Mouse (Mus musculus) hindbrain, embryonic 13.5 days (tissue): ENCODE data around the gene Rab21. TPM values are rescaled to one million over a fixed set of nuclear protein-coding genes. Genes with fewer than 3 reads are reported as not detected.

Experiments
- polyA plus RNA-seq: library from polyadenylated mRNA; unstranded; fragments of >200 nt; fragmentation: Nextera tagmentation; extraction: Ambion mirVana; gene quantifications from 2 replicates; pipeline ENCODE4 v1.2.1, GENCODE M21; 2015

Rab21 gene
- polyA plus RNA-seq, 1 experiment from 2014 or later = 7.8 TPM

Other genes starting within 250 kb of the Rab21 start
- 3.9 and 7.2 TPM in 2 replicates for gene Tph2, start 130.6 kb downstream of the Rab21 start, polyA plus RNA-seq
- 31.6 and 36.7 TPM in 2 replicates for gene Tbc1d15, start 64.1 kb downstream of the Rab21 start, polyA plus RNA-seq
- 38.9 and 39.4 TPM in 2 replicates for gene Tmem19, start 46.9 kb upstream of the Rab21 start, polyA plus RNA-seq
- 29.9 and 30.4 TPM in 2 replicates for gene Thap2, start 68.8 kb upstream of the Rab21 start, polyA plus RNA-seq
- gene Zfc3h1, start 69.4 kb upstream of the Rab21 start, polyA plus RNA-seq = 17.0 and 20.3 TPM in 2 replicates